Mouse (Mus musculus): Measurements from ENCODE around the gene Ajap1.

DNA sequence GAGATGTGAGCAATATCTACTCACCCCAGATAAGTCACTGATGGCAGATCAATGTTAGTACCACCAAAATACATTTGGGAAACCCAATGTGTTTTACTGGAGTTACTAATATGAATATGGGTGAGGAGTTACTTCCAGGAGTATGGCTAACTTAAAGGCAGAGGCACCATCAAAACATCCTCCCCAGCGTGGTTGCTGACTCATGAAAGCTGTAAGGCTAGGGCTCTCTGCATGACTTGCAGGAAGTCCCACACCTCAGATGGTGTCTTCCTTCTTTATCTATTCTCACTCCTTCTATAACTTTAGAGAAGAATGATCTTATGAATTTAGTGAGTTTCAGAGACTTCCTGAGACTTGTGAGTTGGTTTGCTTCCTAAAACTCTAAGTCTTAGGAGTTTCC, 36.7 kb upstream of the Ajap1 start:
- TF ChIP-seq CTCF (IDR thresholded peaks at IDR 0.05; ENCODE audit: borderline replicate concordance, control insufficient read depth, extremely low read depth, insufficient read depth, low read length, poor library complexity), result no peak
- no peak for TF ChIP-seq POLR2A (IDR thresholded peaks at IDR 0.05; ENCODE audit: control insufficient read depth, extremely low read depth, insufficient read depth, low read length, poor library complexity)
